Mouse (Mus musculus): ENCODE results near the gene Ccdc92b. TPM values are rescaled to one million over a fixed set of nuclear protein-coding genes. Genes with fewer than 3 reads are reported as not detected.

Gene Ccdc92b
- polyA plus RNA-seq, 1 experiment from 2014 or later: 0.85 TPM

DNA sequence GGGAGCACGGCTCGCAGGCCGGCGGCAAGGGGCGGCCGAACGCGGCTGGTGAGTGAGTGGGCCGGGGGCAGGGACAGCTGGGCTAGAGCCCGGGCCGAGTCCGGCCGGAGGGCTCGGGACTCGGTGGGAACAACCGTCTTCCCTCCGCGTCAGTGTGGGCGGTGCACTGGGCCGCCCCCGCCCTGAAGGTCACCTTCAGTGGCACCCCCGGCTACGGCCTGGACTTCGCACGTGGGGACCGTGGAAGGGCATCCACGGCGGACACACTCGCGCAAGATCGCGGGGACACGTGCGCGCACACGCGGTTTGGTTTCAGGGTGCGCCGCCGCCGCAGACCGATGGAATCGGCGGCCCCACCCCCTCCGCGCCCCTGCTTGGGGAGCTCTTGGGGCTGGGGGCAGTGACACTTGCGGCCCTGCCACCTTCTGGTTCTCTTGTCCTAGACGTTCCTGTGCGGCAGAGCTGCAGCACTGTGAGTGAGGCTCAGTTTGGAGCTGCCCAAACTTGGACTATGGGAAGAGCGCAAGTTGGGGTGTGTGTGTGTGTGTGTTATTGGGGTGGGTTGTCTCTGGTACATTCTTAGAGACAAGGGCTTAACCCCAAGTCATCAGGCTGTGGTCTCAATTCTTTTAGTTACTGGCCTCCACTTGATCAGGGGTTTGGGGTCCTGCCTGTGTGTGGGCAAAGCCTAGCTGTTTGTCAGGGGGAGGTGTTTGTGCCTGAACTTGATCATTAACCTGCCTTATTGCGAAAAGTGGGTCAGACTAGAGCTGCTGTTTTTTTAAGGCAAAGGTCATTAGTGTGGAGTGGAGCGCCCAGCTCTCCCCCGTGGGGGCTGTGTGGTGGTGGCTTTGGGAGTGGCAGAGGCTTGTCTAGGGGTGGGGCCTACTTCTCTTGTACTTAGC, 30.5 kb downstream of the Ccdc92b start:
- WGBS: 2% methylated on average over 43 of the region's 53 CpGs
- H3K4me3 ChIP-seq (ENCODE audit: low read depth, low read length): peak overlapping the region; percentile 86
- TF ChIP-seq CTCF (IDR thresholded peaks at IDR 0.05) (no peak), EP300 (IDR thresholded peaks at IDR 0.05) (no peak)
- H3K9me3 ChIP-seq (ENCODE audit: low read length): no peaks in the 10 kb centered on the region
- no peaks in the 10 kb centered on the region for H3K27me3 ChIP-seq (replicated peaks; ENCODE audit: insufficient read depth, low read length)
- peak overlapping the region; percentile 94 for H3K4me2 ChIP-seq (replicated peaks; ENCODE audit: low read depth, low read length)
- H3K27ac ChIP-seq (ENCODE audit: low read length): peak overlapping the region; percentile 89
- H3K9ac ChIP-seq (replicated peaks; ENCODE audit: low read depth): peak overlapping the region; percentile 70
- DNase-seq (ENCODE audit: low spot score): peak; percentile 74
- H3K4me1 ChIP-seq (ENCODE audit: insufficient read depth, low read depth, low read length): peaks cover 18% of the 10 kb centered on the region; the same call in 1 of the 2 replicates
- ATAC-seq: peak; percentile 46
- H3K36me3 ChIP-seq (ENCODE audit: insufficient read depth, low read length): no peaks in the 10 kb centered on the region

DNA sequence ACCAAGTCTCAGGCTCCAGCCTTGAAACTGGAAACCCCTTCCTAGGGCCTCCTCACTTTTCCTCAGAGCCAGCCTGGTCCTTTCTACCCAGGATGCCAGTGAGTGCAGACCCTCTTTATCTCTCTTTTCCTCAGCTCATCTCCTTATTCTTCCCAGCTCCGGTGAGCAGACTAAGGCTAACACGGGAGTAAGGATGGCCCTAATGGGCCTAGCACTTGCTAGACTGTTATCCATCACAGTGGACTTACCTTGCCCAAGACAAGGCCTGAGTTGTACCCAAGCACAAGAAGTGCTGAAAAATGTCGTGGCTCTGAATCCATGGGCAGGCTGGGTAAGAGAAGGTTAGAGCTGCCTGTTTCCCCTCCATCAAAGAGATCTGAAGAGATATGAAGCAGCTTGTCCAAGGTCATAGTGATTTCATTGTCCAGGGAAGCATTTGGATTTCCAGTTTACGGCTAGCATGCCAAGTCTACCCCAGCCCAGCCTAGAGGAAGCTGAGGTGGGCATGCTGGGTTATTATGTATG, 31.2 kb downstream of the Ccdc92b start:
- H3K9me3 ChIP-seq (ENCODE audit: low read length): no peaks in the 10 kb centered on the region
- 0 out of 2 replicates have a peak overlapping the region, but pooled peaks have one; percentile 12 for H3K9ac ChIP-seq (replicated peaks; ENCODE audit: low read depth)
- 34% methylated on average over 4 of the region's 4 CpGs for WGBS
- H3K27ac ChIP-seq (ENCODE audit: low read length): peak overlapping the region; percentile 47; the same call in 1 of the 2 replicates
- DNase-seq (ENCODE audit: low spot score) (no peak), ATAC-seq (no peak)
- TF ChIP-seq CTCF (IDR thresholded peaks at IDR 0.05) (no peak), EP300 (IDR thresholded peaks at IDR 0.05) (no peak)
- peak overlapping the region; percentile 86 for H3K4me3 ChIP-seq (ENCODE audit: low read depth, low read length)
- peak overlapping the region; percentile 94 for H3K4me2 ChIP-seq (replicated peaks; ENCODE audit: low read depth, low read length)
- no peaks in the 10 kb centered on the region for H3K27me3 ChIP-seq (replicated peaks; ENCODE audit: insufficient read depth, low read length)
- no peaks in the 10 kb centered on the region for H3K36me3 ChIP-seq (ENCODE audit: insufficient read depth, low read length)
- peaks cover 18% of the 10 kb centered on the region; the same call in 1 of the 2 replicates for H3K4me1 ChIP-seq (ENCODE audit: insufficient read depth, low read depth, low read length)

DNA sequence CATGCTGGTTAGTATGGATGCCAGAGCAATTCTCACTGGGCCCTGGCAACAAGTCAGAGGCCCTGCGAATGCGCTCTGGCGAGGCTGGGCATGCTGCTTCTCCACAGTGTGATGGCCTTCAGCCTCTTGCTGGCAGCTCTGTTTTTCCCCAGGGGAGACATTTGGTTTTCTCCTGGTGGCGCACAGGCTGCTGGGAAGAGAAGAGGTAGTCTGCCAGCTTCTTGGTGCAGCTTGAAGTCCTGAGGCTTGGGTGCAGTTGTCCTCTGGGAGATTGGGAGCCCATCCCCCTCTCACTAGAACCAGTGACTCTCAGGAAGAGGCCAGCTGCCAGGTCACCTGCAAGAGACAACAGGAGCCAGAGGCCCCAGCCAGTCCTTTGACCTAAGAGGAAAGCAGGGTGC, 33.4 kb downstream of the Ccdc92b start:
- H3K4me2 ChIP-seq (replicated peaks; ENCODE audit: low read depth, low read length): no peak overlapping the region

DNA sequence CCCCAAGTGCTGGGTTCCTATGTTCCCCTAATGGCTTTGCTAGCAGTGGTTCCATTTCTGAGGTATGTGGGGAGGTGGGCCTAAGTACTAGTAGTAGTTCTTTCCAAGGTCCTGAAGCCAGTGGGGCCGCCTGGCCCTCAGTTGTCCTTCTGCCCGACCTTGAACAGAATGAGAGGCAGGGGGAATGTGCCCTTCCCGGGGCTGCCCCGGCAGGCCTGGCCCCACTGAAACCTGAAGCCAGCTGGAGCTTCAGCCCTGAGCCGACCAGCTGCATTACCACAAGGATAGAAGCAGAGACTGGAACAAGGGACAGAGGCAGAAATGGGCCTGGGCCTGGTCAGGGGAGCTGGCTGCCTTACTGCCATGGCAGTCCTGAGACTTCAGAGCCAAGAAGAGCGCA, 34.0 kb downstream of the Ccdc92b start:
- no peak overlapping the region for H3K9ac ChIP-seq (replicated peaks; ENCODE audit: low read depth)
- no peak overlapping the region for H3K4me3 ChIP-seq (ENCODE audit: low read depth, low read length)
- no peak overlapping the region for H3K27ac ChIP-seq (ENCODE audit: low read length)
- H3K4me2 ChIP-seq (replicated peaks; ENCODE audit: low read depth, low read length): no peak overlapping the region
- ATAC-seq (no peak), DNase-seq (ENCODE audit: low spot score) (no peak)
- peaks cover 13% of the 10 kb centered on the region; the same call in 1 of the 2 replicates for H3K36me3 ChIP-seq (ENCODE audit: insufficient read depth, low read length)
- 59% methylated on average over 6 of the region's 6 CpGs for WGBS
- no peaks in the 10 kb centered on the region for H3K27me3 ChIP-seq (replicated peaks; ENCODE audit: insufficient read depth, low read length)
- TF ChIP-seq CTCF (IDR thresholded peaks at IDR 0.05) (no peak), EP300 (IDR thresholded peaks at IDR 0.05) (no peak)
- H3K4me1 ChIP-seq (ENCODE audit: insufficient read depth, low read depth, low read length): peaks cover 18% of the 10 kb centered on the region; the same call in 1 of the 2 replicates
- H3K9me3 ChIP-seq (ENCODE audit: low read length): no peaks in the 10 kb centered on the region

More for the DNA sequence above, 33.4 kb downstream of the Ccdc92b start:
- no peak for DNase-seq (ENCODE audit: low spot score)
- WGBS: 82% methylated on average over 4 of the region's 4 CpGs
- H3K9me3 ChIP-seq (ENCODE audit: low read length): no peaks in the 10 kb centered on the region
- no peak for ATAC-seq
- no peak overlapping the region for H3K27ac ChIP-seq (ENCODE audit: low read length)
- peaks cover 9% of the 10 kb centered on the region; the same call in 1 of the 2 replicates for H3K36me3 ChIP-seq (ENCODE audit: insufficient read depth, low read length)
- peaks cover 18% of the 10 kb centered on the region; the same call in 1 of the 2 replicates for H3K4me1 ChIP-seq (ENCODE audit: insufficient read depth, low read depth, low read length)
- no peaks in the 10 kb centered on the region for H3K27me3 ChIP-seq (replicated peaks; ENCODE audit: insufficient read depth, low read length)
- no peak for TF ChIP-seq EP300 (IDR thresholded peaks at IDR 0.05)
- TF ChIP-seq CTCF (IDR thresholded peaks at IDR 0.05): no peak
- no peak overlapping the region for H3K4me3 ChIP-seq (ENCODE audit: low read depth, low read length)
- no peak overlapping the region for H3K9ac ChIP-seq (replicated peaks; ENCODE audit: low read depth)

DNA sequence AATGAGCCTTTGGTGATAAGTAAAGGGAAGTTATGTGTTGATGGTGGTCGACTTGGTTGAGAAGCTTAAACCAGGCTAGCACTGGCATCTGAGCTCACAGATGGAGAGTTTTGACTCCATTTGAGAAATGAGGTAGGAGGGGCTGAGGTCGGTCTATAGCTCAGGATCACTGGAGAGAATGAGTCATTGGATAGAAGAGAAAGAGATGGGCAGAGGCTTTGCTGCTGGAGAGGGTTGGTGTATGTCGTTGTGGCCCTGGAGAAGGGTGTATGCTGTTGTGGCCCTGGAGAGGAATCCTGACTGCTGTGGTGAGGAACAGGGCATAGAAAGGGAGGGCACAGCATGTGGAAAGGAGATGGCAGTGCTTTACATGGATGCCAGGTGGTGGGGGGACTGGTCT, 36.5 kb downstream of the Ccdc92b start:
- WGBS: 76% methylated on average over 3 of the region's 3 CpGs
- H3K4me2 ChIP-seq (replicated peaks; ENCODE audit: low read depth, low read length): no peak overlapping the region
- no peaks in the 10 kb centered on the region for H3K9me3 ChIP-seq (ENCODE audit: low read length)
- ATAC-seq: no peak
- TF ChIP-seq EP300 (IDR thresholded peaks at IDR 0.05) (no peak), CTCF (IDR thresholded peaks at IDR 0.05) (no peak)
- DNase-seq (ENCODE audit: low spot score): no peak
- H3K4me1 ChIP-seq (ENCODE audit: insufficient read depth, low read depth, low read length): peaks cover 6% of the 10 kb centered on the region; the same call in 1 of the 2 replicates
- H3K27ac ChIP-seq (ENCODE audit: low read length): no peak overlapping the region
- H3K4me3 ChIP-seq (ENCODE audit: low read depth, low read length): no peak overlapping the region
- no peak overlapping the region for H3K9ac ChIP-seq (replicated peaks; ENCODE audit: low read depth)
- no peaks in the 10 kb centered on the region for H3K27me3 ChIP-seq (replicated peaks; ENCODE audit: insufficient read depth, low read length)
- H3K36me3 ChIP-seq (ENCODE audit: insufficient read depth, low read length): peaks cover 34% of the 10 kb centered on the region

DNA sequence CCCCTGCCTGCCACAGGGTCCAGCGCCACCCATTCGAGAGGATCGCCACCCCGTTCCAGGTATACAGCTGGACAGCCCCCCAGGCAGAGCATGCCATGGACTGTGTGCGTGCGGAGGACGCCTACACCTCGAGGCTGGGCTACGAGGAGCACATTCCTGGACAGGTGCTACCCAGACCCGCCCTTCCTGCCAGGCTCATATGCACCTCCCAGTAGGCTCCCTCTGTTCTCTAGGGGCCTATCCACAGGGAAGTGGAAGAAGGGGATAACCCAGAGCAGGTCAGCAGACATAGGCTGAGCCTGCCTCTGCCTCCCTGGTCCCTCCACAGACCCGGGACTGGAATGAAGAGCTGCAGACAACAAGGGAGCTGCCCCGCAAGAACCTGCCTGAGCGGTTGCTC, 40.9 kb downstream of the Ccdc92b start:
- DNase-seq (ENCODE audit: low spot score) (no peak), ATAC-seq (no peak)
- Histone ChIP-seq H3K27ac (ENCODE audit: low read length) (no peak overlapping the region), H3K9ac (replicated peaks; ENCODE audit: low read depth) (no peak overlapping the region), H3K36me3 (ENCODE audit: insufficient read depth, low read length) (peaks cover 61% of the 10 kb centered on the region), H3K9me3 (ENCODE audit: low read length) (no peaks in the 10 kb centered on the region), H3K4me1 (ENCODE audit: insufficient read depth, low read depth, low read length) (no peaks in the 10 kb centered on the region), H3K27me3 (replicated peaks; ENCODE audit: insufficient read depth, low read length) (no peaks in the 10 kb centered on the region), H3K4me3 (ENCODE audit: low read depth, low read length) (no peak overlapping the region), H3K4me2 (replicated peaks; ENCODE audit: low read depth, low read length) (no peak overlapping the region)
- WGBS: 95% methylated on average over 13 of the region's 13 CpGs
- TF ChIP-seq CTCF (IDR thresholded peaks at IDR 0.05) (no peak), EP300 (IDR thresholded peaks at IDR 0.05) (no peak)

Data from lung, postnatal 0 days (tissue).